Mouse (Mus musculus): ENCODE data around the gene Zfp385b.

Zfp385b gene

DNA sequence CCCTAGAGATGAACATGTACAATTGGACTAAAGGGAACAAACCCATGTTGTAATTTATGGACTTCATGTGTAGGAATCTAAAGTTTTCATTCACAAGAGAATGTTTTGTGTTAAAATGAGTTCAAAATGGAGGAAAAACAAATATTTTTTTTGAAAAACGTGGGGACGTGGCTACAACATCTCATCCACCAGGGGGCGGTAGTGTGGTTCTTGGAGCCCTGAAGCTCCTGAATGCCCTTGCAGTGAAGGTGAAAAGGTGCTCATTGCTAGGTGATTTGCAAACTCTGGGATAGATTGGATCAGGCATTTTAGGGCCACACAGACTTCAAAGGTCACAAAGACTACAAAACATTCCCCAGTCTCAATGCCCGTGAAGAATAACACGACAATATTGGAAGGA is 432.9 kb downstream of the Zfp385b start:
- in situ Hi-C loops (cut with MseI, MboI), result loop anchor here (5.0 to 10.0 kb wide), 2 partner anchors 318 to 321 kb away; no protein-coding TSS in a partner anchor

DNA sequence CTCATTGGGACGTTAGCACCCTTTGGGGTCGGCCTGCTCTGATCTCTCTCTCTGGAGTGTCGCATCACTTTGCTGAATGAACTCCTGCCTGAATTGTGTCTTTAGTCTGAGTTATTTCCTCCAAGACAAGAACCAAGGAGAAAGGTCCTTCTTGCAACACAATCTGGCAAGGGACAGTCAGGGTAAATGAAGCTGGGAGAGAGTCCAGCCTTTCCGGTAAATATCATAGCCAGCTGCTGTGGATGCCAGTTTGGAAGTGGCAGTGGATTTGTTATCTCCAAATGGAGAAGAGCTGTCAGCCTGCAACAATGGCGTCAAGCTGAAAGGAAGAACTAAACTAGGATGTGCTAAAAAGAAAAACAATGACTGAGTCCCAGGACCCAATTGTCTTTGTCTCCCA is 436.7 kb downstream of the Zfp385b start:
- in situ Hi-C loops (cut with MseI, MboI), result loop anchor here in 1 of 2 experiments (10.0 kb wide), 1 partner anchor 322 kb away; no protein-coding TSS in a partner anchor

DNA sequence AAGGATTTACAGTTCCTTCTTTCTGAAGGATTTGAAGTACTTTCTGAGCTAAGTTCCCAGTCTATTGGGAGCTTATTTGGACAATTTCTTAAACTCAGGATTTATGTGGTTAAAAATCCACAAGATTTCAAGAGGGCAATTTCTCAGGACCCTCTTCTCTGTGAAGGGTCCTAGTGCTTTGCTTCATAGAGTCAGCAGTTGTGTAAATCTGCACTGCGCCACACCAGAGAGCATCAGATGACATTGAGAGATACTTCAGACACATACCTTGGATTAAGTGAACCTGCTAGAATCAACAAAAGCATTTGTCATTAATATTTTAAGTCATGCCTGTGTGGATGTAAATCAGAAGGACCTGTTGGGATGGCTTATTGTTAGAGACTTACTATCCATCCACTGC is 439.5 kb downstream of the Zfp385b start:
- in situ Hi-C loops (cut with MseI, MboI), result loop anchor here in 1 of 2 experiments (10.0 kb wide), 1 partner anchor 325 kb away; no protein-coding TSS in a partner anchor

DNA sequence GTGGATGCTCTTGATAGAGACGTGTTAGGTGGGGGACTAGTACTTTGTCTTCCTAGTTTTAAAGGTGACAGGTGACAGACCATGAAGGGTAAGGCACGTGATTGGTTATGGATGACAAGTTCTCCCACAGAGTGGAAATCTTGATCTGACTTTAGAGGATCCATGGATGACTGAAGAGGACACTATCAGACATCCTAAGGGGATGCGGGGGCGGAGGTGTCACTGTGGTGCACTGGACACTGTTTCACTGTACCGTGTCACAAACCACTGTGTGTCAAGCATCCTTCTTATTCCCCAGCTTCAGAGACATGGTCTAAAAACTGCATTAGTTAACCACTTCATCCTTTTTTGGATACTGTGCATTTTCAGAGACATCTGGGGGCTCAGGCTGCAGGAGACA is 440.1 kb downstream of the Zfp385b start:
- in situ Hi-C loops (cut with MseI, MboI), result no loop called here

DNA sequence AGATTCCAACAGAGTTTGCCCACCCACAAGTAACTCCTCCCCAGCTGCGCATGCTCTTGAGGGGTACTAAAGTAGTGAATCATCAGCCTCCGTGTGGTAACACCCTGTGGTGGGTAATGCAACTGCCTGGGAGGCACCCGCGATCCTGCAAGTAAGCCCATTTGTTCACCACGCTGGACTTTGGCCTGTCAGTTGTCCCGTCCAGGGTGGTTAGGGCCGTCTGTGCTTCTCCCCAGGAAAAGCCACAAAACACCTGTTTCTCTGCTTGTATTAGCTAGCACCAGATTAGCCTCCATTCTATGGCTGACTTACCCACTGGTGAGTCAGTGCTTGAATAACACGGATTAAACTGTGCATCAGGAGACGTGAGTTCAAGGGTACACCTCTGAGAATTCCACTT is 442.6 kb downstream of the Zfp385b start:
- in situ Hi-C loops (cut with MseI, MboI), result no loop called here

DNA sequence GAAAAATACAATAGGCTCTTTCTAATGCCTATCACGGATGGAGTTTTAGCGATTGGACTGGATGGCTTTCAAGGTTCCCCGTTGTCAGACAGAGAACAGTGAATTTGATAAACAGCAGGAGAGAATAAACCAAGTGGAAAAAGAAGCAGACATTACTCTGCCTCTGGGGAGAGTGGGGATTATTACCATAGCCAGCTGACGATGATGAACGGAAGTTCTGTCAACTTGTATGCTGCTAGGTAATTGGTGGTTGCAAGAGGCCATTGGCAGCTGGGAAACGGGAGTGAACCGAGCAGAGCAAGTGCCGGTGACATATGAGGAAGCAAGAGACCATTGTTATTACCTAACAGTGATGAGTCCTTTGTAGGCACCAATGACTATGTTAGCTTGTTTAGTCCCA is 444.3 kb downstream of the Zfp385b start:
- in situ Hi-C loops (cut with MseI, MboI), result no loop called here

DNA sequence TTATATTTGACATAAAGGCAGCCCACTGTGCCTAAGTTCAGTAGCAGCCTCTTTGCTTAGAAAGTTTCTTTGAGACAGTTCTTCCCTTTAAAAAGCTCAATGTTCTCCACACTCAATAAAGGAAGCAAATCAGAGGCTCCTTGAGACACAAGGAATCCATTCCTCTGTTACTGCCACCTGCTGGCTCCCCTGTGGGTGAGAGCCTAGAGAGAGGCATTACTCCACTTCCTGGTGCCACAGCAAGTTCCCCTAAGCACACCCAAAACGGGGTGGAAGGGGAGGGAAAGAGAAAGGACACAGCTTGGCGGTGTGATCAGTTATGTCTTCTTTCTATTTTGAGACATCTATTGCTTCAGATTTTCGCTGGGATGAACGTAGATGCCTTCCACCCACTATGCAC is 450.3 kb downstream of the Zfp385b start:
- in situ Hi-C loops (cut with MseI, MboI), result no loop called here
